Mouse (Mus musculus): ENCODE measurements at regions not wholly inside any gene's neighbourhood (a gene's known extent, or its start where the extent isn't known, plus 50 kb on each side); places are given as distances from the start of the nearest gene placed in this dataset.

GRCm38 (mm10) chr3:41238046-41238445 lies 155.2 kb upstream of the Pgrmc2 start:
- ATAC-seq (ENCODE audit: low read depth), result no peak

GRCm38 (mm10) chr3:41235610-41236009 lies 152.8 kb upstream of the Pgrmc2 start:
- no peak overlapping the region for H3K4me3 ChIP-seq (replicated peaks)
- no peak overlapping the region for H3K9ac ChIP-seq
- DNase-seq, result no peak
- no peak overlapping the region for H3K27ac ChIP-seq
- no peak for ATAC-seq (ENCODE audit: low read depth)
- H3K9me3 ChIP-seq (replicated peaks), result no peaks in the 10 kb centered on the region
- H3K4me2 ChIP-seq, result no peak overlapping the region
- H3K36me3 ChIP-seq, result no peaks in the 10 kb centered on the region
- no peaks in the 10 kb centered on the region for H3K27me3 ChIP-seq
- no peaks in the 10 kb centered on the region for H3K4me1 ChIP-seq (replicated peaks)
- 74% methylated on average over 2 of the region's 2 CpGs for WGBS (ENCODE audit: insufficient replicate concordance)

More at GRCm38 (mm10) chr3:41238046-41238445, 155.2 kb upstream of the Pgrmc2 start:
- DNase-seq, result no peak
- no peaks in the 10 kb centered on the region for H3K9me3 ChIP-seq (replicated peaks)
- H3K27ac ChIP-seq, result no peak overlapping the region
- no peaks in the 10 kb centered on the region for H3K36me3 ChIP-seq
- H3K9ac ChIP-seq, result no peak overlapping the region
- no peak overlapping the region for H3K4me2 ChIP-seq
- WGBS (ENCODE audit: insufficient replicate concordance), result 67% methylated on average over 7 of the region's 7 CpGs
- H3K27me3 ChIP-seq, result no peaks in the 10 kb centered on the region
- H3K4me1 ChIP-seq (replicated peaks), result no peaks in the 10 kb centered on the region
- H3K4me3 ChIP-seq (replicated peaks), result no peak overlapping the region

- no peak for DNase-seq
Observed at GRCm38 (mm10) chr3:41234994-41235393, 152.1 kb upstream of the Pgrmc2 start.

GRCm38 (mm10) chr3:41234191-41234590 lies 151.3 kb upstream of the Pgrmc2 start:
- H3K4me2 ChIP-seq, result no peak overlapping the region
- no peaks in the 10 kb centered on the region for H3K4me1 ChIP-seq (replicated peaks)
- no peak overlapping the region for H3K27ac ChIP-seq
- whole genome bisulfite sequencing (ENCODE audit: insufficient replicate concordance), result 60% methylated on average over 7 of the region's 7 CpGs
- no peak for DNase-seq
- ATAC-seq (ENCODE audit: low read depth), result no peak
- H3K27me3 ChIP-seq, result no peaks in the 10 kb centered on the region
- H3K4me3 ChIP-seq (replicated peaks), result no peak overlapping the region
- H3K36me3 ChIP-seq, result no peaks in the 10 kb centered on the region
- no peak overlapping the region for H3K9ac ChIP-seq
- no peaks in the 10 kb centered on the region for H3K9me3 ChIP-seq (replicated peaks)

More at GRCm38 (mm10) chr3:41234994-41235393, 152.1 kb upstream of the Pgrmc2 start:
- Histone ChIP-seq H3K4me3 (replicated peaks) (no peak overlapping the region), H3K27ac (no peak overlapping the region), H3K9ac (no peak overlapping the region), H3K4me2 (no peak overlapping the region), H3K9me3 (replicated peaks) (no peaks in the 10 kb centered on the region), H3K4me1 (replicated peaks) (no peaks in the 10 kb centered on the region), H3K27me3 (no peaks in the 10 kb centered on the region), H3K36me3 (no peaks in the 10 kb centered on the region)
- 43% methylated on average over 9 of the region's 9 CpGs for WGBS (ENCODE audit: insufficient replicate concordance)
- no peak for ATAC-seq (ENCODE audit: low read depth)

GRCm38 (mm10) chr3:41233439-41233838 lies 150.6 kb upstream of the Pgrmc2 start:
- Histone ChIP-seq H3K4me3 (replicated peaks) (no peak overlapping the region), H3K27me3 (no peaks in the 10 kb centered on the region), H3K27ac (no peak overlapping the region), H3K9ac (no peak overlapping the region), H3K36me3 (no peaks in the 10 kb centered on the region), H3K4me2 (no peak overlapping the region), H3K4me1 (replicated peaks) (no peaks in the 10 kb centered on the region), H3K9me3 (replicated peaks) (no peaks in the 10 kb centered on the region)
- no peak for DNase-seq
- no peak for ATAC-seq (ENCODE audit: low read depth)
- WGBS (ENCODE audit: insufficient replicate concordance), result 69% methylated on average over 8 of the region's 8 CpGs

- DNase-seq (no peak), ATAC-seq (ENCODE audit: low read depth) (no peak)
- no peaks in the 10 kb centered on the region for H3K36me3 ChIP-seq
- H3K9ac ChIP-seq, result no peak overlapping the region
- WGBS (ENCODE audit: insufficient replicate concordance), result 51% methylated on average over 3 of the region's 3 CpGs
- no peaks in the 10 kb centered on the region for H3K4me1 ChIP-seq (replicated peaks)
- H3K27ac ChIP-seq, result no peak overlapping the region
- H3K4me2 ChIP-seq, result no peak overlapping the region
- H3K9me3 ChIP-seq (replicated peaks), result no peaks in the 10 kb centered on the region
- H3K4me3 ChIP-seq (replicated peaks), result no peak overlapping the region
- no peaks in the 10 kb centered on the region for H3K27me3 ChIP-seq
Observed at GRCm38 (mm10) chr3:41230961-41231377, 148.1 kb upstream of the Pgrmc2 start.

GRCm38 (mm10) chr3:41229493-41229892 lies 146.6 kb upstream of the Pgrmc2 start:
- no peak for DNase-seq
- Histone ChIP-seq H3K4me1 (replicated peaks) (no peaks in the 10 kb centered on the region), H3K9ac (no peak overlapping the region), H3K27me3 (no peaks in the 10 kb centered on the region), H3K4me2 (no peak overlapping the region), H3K4me3 (replicated peaks) (no peak overlapping the region), H3K9me3 (replicated peaks) (no peaks in the 10 kb centered on the region), H3K36me3 (no peaks in the 10 kb centered on the region), H3K27ac (no peak overlapping the region)
- no peak for ATAC-seq (ENCODE audit: low read depth)
- 35% methylated on average over 2 of the region's 2 CpGs for WGBS (ENCODE audit: insufficient replicate concordance)

- no peak for ATAC-seq (ENCODE audit: low read depth)
- Histone ChIP-seq H3K9ac (no peak overlapping the region), H3K27me3 (no peaks in the 10 kb centered on the region), H3K27ac (no peak overlapping the region), H3K4me1 (replicated peaks) (no peaks in the 10 kb centered on the region), H3K4me2 (no peak overlapping the region), H3K4me3 (replicated peaks) (no peak overlapping the region), H3K36me3 (no peaks in the 10 kb centered on the region), H3K9me3 (replicated peaks) (no peaks in the 10 kb centered on the region)
- DNase-seq, result no peak
- WGBS (ENCODE audit: insufficient replicate concordance), result 23% methylated on average over 7 of the region's 7 CpGs
Observed at GRCm38 (mm10) chr3:41228536-41228935, 145.7 kb upstream of the Pgrmc2 start.

GRCm38 (mm10) chr3:41220746-41221145 lies 137.9 kb upstream of the Pgrmc2 start:
- no peak for ATAC-seq (ENCODE audit: low read depth)
- Histone ChIP-seq H3K36me3 (no peaks in the 10 kb centered on the region), H3K9me3 (replicated peaks) (no peaks in the 10 kb centered on the region), H3K9ac (no peak overlapping the region), H3K4me1 (replicated peaks) (no peaks in the 10 kb centered on the region), H3K4me3 (replicated peaks) (no peak overlapping the region), H3K27ac (no peak overlapping the region), H3K4me2 (no peak overlapping the region), H3K27me3 (no peaks in the 10 kb centered on the region)
- DNase-seq, result no peak

GRCm38 (mm10) chr3:41217770-41218169 lies 134.9 kb upstream of the Pgrmc2 start:
- DNase-seq (no peak), ATAC-seq (ENCODE audit: low read depth) (no peak)
- H3K9me3 ChIP-seq (replicated peaks), result no peaks in the 10 kb centered on the region
- no peak overlapping the region for H3K4me3 ChIP-seq (replicated peaks)
- H3K9ac ChIP-seq, result no peak overlapping the region
- no peaks in the 10 kb centered on the region for H3K4me1 ChIP-seq (replicated peaks)
- no peaks in the 10 kb centered on the region for H3K27me3 ChIP-seq
- WGBS (ENCODE audit: insufficient replicate concordance), result 73% methylated on average over 3 of the region's 3 CpGs
- no peak overlapping the region for H3K27ac ChIP-seq
- H3K36me3 ChIP-seq, result no peaks in the 10 kb centered on the region
- no peak overlapping the region for H3K4me2 ChIP-seq

GRCm38 (mm10) chr3:41213533-41213932 lies 130.7 kb upstream of the Pgrmc2 start:
- WGBS (ENCODE audit: insufficient replicate concordance), result 77% methylated on average over 2 of the region's 2 CpGs
- Histone ChIP-seq H3K4me1 (replicated peaks) (no peaks in the 10 kb centered on the region), H3K36me3 (no peaks in the 10 kb centered on the region), H3K27me3 (no peaks in the 10 kb centered on the region), H3K9ac (no peak overlapping the region), H3K27ac (no peak overlapping the region), H3K9me3 (replicated peaks) (no peaks in the 10 kb centered on the region), H3K4me2 (no peak overlapping the region), H3K4me3 (replicated peaks) (no peak overlapping the region)
- DNase-seq, result no peak
- ATAC-seq (ENCODE audit: low read depth), result no peak

GRCm38 (mm10) chr3:41210333-41210732 lies 127.5 kb upstream of the Pgrmc2 start:
- Histone ChIP-seq H3K27ac (no peak overlapping the region), H3K4me2 (no peak overlapping the region), H3K27me3 (no peaks in the 10 kb centered on the region), H3K4me1 (replicated peaks) (no peaks in the 10 kb centered on the region), H3K9ac (no peak overlapping the region), H3K9me3 (replicated peaks) (no peaks in the 10 kb centered on the region), H3K4me3 (replicated peaks) (no peak overlapping the region), H3K36me3 (no peaks in the 10 kb centered on the region)
- no peak for DNase-seq
- no peak for ATAC-seq (ENCODE audit: low read depth)
- 61% methylated on average over 7 of the region's 7 CpGs for WGBS (ENCODE audit: insufficient replicate concordance)

Measured in liver, embryonic 13.5 days (tissue).